Mouse (Mus musculus) cerebellum, postnatal 10 days (tissue): Measurements from ENCODE around the gene Tspan5.
A peak's percentile ranks its signal among the peaks of the same experiment; 100 is the strongest.

Experiments
- DNase-seq, 2 experiments: peaks; one replicate each; pipeline ENCODE4 v3.0.0; 2021; ENCODE audit warnings: mixed read lengths in 2 of 2

The Tspan5 gene

DNA sequence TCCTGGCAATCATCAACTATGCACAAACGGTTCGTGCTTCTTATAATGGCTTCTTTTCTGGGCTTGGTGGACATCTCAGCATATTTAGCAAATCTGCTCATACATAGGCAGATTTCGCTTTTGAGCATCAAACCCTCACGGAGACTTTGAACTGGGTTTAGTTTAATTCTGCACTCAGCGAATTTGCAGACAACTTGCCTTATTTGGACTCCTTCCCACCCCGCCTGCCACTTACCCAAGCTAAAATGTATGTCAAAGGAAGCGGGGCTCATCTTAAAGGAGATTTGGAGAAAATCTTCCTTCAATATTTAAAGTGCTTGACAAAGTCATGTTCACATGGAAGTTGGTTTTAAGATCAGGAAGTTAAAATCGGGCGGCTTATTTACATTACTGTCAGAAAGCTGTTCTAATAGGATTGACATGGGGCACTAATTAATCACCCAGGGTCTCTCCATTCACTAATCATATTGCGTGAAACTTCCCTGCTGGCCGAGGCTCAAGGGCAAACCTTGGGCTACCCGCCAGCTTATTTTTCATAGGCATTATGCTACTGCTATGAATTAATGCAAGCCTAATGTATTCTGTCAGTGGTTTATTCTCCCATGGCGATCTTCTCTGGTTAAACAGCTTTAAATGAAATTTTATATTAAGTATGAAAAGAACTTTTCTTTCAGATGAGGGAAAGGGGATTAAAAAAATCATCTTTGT, 111.1 kb downstream of the Tspan5 start:
- peak; percentile 56 to 60 for DNase-seq

DNA sequence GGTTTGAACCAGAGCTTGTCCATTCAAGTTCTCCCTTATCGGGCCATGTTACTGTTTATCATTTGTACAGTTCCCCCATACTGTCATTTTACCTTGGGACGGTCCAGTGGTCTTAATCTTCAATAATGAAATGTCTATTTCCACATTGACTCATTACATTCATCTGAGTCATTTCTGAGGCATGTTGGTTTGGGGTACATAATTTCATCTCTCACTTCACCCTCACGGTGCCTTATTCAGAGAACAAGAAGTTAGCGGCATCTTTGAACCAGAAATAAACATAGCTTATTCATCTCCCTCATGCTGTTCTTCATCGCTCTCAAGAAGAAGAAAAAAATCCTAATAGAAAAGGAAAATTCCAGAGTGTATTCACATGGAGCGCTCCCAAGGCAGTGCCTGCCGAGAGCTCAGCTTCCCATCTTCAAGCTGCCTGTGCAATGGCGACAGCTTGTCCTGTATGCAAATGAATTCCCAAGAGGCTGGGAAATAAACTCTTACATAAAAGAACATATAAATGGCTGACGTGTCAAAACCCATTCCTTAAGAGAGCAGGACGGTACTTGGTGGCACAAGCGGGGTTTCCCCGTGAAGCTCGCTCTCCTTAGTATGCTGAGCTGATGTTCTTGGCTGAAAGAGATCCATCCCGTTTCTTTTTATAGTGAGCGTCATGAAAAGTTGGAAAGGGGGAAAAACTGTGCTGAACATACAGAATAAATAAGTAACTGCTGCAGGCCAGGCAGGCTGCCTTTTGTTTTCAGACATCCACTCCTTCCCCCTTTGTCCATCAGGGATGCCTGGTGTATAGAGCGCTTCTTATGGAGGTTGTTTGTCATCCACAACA, 112.2 kb downstream of the Tspan5 start:
- DNase-seq, result no peak

DNA sequence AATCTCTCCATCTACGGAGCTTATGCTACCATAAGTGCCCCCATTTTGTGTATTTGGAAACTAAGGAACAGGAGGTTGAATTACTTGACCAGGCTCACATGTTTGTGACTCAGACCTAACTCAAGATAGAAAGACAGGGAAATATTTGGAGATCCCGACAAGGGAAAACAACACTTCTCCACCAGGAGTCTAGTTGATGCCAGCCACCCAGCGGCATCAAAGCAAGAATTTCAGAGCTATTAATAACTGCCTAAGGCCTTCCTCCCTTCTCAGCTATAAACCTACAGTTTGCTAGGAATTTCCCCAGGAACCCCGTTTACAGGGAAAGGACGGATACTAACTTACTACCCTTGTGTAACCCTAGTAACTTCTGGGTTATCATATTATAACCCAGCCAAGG, 113.4 kb downstream of the Tspan5 start:
- no peak for DNase-seq

DNA sequence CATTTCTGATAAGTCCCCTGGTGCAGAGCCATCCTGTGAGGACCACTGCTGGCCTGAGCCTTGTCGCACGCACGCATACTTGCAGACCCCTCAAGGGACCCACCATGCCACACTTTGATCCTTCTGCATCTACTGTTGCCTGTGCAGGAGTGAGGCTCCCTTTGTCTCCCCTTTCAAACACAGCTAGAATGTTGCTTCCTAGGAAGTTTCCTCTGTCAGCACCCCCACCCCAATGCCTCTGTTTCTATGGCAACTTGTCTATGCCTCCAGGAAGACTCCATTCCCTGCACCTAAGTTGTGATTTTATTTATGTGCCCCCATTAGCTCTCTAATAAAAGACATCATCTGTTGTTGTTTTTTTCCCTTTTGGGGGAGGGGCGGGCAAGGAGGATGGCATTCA, 115.0 kb downstream of the Tspan5 start:
- DNase-seq, result no peak

DNA sequence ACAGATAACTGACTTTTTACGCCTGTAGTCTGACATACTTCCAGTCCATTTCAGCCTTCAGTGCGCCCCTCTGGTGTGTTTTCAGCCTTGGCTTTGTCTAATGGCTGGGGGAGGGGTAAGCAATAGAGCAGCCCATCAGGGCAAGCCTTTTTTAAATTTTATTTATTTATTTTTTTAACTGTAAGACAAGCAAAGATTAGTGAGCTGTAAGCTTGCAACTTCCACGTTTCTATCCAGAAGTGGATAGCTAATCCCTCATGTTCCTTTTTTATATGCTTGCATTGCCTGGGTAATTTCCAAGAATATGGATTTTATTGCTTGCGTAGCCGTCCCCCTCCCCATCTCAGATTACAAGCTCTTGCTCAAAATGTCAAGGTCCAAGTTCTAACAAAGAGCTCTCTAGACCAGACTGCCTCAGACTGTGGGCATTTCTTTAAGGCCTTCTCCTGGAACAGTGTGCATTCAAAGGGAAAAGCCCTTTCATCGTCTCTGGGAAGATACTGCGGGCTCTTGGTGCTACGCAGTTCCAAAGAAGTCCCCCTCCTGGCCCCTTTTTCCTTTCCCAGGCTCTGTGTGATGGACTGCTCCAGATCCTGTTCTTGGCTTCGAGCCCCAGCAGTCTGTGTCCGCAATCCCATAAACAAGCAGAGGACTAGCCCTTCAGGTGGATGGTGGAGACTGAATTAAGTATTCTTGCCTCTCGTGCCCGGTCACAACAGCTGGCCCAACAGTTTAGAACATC, 116.0 kb downstream of the Tspan5 start:
- peak; percentile 81 to 84 for DNase-seq

DNA sequence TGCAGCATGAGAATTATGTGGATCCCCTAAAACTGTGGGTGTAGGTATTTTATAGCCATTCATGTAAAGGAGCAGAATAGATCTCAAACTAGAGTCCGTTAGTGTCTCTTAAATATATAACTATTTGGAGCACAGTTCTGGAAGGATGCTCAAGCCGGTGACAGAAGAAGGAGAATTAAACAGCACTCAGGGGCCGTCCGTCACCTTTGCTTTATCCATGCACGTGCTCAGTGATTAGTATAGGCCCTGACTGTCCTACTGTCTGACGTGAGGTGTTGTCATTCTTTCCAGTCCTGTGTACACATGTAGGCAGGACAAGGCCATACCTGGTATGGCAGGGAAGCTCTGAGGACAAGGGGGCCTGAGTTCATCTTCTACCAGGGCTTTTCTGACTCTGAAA, 116.7 kb downstream of the Tspan5 start:
- no peak for DNase-seq

DNA sequence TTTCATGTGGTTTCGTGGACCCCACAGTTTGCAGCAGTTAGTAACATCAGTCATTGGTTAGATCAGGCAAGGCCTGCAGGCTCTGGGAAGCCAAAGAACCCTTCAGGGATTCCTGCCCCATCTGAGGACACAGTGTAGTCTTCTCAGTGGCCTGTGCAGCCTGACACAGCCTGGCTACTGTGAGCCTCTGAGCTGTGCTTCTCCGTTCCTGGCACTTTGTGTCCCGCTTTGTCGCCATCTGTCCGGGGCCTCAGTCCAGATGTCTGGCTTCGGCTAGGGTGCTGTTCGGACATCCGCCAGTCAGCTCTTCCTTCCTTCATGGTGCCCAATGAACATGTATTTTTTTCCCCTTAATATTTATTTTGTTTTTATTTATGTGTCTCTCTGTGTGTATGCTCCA, 117.2 kb downstream of the Tspan5 start:
- DNase-seq, result peak; percentile 80 to 88

DNA sequence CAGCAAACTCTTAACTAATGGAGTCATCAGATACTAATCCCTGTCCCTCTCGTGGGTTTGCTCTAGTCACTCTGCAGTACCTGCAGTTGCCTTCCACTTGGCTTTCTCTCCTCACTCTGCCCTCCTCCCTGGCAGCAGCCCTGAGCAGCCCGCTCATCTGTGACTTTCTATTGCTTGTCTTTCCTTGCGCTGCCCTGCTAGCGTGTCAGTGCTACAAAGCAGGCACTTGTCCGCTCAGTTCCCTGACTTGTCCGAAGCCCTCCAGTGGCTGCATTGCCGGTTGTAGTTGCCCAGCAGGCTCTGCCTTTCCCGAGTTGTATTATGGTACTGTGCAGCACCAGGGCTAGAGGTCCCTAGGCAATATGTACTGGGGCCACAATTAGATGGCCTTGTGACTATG, 117.7 kb downstream of the Tspan5 start:
- peak; percentile 73 to 76 for DNase-seq

DNA sequence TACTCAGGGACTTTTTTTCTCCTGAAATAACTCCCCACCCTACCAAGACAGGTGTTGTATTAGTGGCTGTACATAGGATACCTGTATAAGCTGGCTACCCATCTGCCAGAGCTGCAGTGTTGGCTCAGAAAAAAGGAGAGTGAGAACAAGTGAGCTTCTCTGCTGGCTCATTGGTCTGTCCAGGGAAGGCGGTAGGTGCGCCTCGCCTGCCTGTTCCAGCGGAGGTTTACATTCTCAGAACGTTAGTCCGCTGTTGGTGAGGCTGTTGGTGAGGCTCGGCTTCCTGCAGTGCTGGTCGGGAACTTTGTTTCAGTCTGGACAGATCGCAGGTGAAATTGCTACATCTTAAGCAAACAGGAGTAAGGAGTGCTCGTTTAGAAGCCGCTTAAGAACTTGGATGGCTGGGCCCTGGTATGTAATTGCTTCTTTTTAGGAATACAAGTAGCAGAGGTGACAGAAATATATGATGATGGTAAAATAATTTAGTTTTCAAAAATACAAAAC, 118.3 kb downstream of the Tspan5 start:
- no peak for DNase-seq

DNA sequence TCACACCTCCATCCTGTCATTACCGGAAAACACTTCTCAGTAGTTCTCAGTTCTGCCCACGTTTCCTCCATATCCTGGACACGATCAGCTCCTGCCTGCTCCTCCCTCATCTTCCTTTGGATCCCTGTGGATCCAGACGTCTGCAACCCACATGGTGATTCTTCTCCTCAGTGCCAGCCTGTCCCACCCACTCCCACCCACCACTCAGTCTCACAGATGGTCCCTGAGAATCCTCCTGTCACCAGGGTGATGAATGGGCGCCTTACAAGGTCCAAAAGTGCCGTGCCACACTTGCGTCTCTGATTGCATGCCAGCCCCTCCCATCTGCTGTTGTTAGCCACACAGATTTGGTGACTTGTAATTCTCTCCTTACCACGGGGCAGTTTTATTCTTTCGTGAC, 119.0 kb downstream of the Tspan5 start:
- peak; percentile 83 to 90 for DNase-seq

DNA sequence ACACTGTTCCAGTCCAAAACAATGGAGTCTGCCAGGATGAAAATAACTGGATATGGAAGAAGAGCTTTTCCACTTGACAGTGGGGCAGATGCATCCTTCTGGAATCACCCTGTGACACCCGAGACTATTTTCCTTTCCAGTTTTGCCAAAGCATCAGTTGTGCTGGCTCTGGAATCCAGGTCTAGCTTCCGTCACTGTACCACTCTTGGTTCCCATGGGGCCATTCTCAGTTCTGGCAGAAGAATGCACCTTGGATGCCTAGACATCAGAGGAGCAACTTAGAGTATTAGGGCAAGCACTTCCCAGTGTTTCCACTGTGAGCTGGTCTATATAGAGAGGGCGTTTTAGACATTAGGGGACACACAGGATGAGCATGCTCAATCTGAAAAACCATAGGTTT, 119.6 kb downstream of the Tspan5 start:
- peak; percentile 65 to 69 for DNase-seq

DNA sequence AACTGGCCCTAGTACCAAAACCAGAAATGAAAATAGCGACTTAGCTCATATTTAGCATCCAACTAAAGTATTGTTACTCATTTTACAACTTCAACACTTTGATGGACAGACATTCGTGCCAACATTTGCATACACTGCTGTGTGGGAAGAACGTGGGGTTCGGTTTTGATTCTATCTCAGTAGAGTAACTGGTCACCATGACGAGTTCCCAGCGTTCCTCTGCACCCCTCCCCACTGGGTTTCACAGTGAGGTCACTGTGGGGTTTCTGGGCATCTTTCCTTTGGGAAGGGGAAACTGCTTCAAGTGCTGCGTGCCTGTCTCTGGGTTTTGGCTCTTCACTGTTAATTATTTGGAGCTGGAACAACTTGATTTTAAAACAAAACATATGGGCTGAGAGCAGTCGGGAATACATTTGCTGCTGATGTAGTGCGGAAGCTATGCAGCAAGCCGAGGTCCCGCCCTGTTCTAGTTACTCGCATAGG, 122.2 kb downstream of the Tspan5 start:
- DNase-seq, result no peak

DNA sequence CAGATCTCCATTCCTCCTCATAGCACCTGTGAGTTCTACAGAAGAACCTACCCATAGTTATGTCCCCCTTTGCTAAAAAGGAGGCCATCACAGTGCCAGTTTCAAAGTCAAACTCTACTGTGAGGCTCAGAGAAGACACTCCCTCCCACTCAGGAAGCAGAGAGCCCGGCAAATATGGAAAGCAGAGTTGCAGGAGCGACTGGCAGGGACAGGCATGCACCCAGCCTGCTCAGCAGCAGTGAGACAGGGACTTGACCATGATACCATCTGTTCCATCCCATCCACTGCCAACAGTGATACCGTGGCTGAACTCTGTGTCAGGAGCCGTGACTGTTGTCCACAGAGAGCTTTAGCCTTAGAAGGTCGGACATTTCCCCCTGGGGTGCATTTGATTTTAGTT, 123.3 kb downstream of the Tspan5 start:
- DNase-seq, result peak; percentile 84 to 89

DNA sequence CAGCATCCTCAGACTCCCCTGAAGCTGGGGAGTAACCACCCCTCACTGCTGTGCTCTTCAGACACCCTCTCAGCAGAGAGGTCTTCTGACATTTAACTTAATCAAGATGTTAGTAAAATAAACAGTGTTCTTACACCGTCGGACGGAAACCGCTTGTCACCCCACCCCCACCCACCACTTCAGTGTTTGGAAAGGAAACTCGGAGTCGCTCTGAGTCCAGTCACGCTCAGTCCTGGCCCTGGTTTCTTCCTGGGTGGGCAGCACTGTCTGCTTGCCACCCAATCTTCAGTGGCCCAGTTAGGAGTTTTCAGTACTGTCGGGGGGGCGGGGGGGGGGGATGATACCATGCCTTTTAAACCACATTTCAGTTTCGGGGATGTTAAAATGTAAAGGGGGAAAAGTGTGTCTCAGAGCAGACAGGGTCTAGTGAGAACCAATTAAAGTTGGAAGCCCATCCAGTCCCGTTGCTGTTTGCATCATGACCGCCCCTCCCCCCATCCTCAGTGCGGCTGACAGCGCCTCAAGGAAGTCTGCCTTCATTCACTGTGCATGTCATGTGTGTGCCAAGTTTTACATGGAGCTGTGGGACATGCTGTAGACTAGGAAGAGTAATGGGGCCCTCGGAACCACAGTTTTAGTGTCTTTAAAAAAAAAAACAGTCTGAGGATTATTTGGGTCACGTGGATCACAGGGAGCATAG, 125.3 kb downstream of the Tspan5 start:
- DNase-seq, result peak; percentile 71 to 77

DNA sequence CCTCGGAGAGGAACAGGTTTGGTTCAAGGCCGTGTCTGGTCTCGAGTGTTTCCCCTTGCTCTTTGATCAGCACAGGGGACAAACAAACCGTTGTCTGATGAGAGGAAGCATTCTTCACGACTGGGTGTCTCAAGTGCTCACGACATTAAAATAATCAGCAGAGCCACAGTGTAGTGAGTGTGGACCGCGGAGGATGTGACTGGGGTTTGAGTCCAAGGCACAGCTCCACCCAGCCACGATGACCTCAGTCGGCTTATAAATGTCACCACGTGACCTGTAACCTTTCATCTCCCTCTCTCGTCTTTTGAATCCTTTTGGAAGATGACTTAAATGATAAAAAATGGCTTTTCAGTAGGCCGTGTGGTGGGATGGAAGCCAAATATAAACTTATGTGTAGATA, 126.4 kb downstream of the Tspan5 start:
- DNase-seq, result no peak

DNA sequence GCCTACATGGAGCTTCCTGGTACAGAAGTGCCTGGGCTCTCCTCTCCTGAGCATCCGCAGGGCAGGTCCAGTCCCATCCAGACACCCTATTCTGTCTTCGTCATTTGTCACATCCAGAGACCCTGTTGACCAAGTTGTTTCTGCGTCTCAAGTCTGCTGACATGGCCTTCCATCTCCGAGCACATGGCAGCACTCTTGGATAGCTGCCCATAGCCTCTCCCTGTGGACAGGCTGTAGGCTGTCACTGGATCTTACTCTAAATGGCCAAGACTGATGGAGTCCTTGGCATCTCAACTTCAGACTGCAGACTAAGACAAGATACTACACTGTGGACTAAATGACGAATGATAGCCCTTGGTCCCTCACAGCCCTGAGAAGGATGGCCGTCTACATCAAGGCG, 133.3 kb downstream of the Tspan5 start:
- DNase-seq, result peak; percentile 70 to 80

DNA sequence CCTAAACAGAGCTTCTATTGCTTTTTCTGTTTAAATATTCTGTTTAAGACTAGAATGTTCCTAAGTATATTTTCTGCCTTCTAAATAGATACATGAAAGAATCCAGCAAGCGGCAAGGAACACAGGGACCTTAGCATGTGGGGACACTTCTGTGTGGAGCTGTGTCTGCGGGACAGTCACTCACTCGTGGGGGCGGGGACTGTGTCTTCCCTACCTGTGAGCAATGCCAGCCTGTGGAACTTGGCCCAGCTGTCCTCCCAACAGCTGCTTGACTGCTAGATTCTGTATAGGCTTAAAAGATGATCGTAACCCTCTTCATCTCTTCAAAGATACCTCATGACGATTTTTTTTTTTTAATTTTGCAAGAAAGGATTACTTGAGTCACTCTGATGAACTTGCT, 133.9 kb downstream of the Tspan5 start:
- no peak for DNase-seq

DNA sequence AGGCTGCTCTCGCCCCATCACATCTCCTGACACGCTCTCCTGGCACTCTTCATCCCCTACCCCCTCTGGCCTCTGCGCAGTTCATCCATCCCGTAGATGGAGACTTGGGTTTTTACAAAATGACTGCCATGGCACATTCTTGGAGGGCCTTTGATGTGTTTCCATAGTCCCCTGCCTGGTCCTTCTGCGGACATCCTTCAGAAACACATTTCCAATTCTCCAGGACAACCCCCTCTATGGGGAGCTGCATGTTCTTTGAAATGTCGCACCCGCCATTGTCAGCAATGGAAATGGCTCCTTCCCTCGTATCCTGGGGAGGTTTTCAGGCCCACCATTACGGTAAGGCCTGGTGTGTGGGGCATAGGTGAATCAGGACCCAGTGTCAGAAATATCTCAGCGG, 134.4 kb downstream of the Tspan5 start:
- no peak for DNase-seq

DNA sequence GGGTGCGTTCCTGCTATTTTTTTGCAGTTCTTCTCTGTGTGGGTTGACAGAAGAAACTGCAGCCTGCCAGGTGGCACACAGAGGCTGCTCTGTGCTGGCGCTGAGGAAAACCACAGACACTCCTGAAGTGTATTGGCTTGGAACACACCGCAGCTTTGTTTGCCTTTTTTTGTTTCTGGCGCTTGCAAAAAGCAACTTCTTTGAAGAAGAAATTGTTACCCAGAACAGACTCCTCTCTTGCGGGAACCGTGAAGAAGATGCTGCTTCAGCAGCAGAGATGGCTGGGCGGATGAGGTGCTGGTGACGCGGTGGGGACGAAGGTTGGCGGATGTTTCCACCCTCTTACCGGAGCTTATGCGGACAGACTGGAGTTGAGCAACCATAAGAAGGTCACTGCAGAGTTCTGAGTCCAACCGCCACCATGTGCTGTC, 135.0 kb downstream of the Tspan5 start:
- DNase-seq, result peak in 1 of 2 experiments; percentile 50

DNA sequence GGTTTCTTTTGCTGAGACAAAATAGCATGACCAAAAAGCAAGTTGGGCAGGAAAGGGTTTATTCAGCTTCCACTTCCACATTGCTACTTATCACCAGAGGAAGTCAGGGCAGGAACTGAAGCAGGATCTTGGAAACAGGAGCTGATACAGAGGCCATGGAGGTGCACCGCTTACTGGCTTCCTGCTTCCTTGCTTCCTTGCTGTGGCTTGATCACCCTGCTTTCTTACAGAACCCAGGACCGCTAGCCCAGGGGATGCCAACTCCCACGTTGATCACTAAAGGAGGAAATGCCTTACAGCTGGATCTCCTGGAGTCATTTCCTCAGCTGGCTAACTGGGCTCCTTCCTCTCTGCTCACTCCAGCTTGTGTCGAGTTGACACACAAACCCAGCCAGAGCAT, 135.7 kb downstream of the Tspan5 start:
- no peak for DNase-seq

DNA sequence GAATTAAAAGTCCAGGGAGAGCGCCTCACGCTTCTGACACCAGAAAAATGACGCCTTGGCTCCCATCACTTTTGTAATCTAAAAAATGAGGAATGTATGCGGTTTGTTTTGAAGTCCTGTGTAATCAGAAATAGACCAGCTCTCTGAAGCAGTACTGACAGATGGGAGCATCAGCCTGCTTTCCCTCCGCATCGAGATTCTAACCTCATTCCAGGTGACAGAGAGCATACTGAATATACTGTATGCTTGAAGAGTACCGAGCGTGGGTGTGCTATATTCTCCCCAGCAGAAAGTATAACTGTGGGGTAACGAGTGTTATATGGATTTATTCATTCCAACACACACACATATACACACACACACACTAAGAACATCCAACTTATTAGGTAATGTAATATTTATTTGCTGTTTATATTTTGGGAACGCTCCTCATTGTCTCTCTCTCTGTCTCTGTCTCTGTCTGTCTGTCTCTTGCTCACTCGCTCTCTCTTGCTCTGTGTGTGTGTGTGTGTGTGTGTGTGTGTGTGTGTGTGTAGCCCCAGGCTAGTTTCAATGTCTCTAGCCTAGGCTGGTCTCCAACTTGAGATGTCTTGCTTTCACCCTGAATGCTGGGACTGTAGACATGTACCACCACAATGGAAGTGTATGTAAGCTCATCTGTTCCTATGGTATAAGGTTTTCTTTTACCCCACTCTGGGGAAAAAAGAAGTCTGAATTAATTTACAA, 139.2 kb downstream of the Tspan5 start:
- no peak for DNase-seq
